Mouse (Mus musculus) spleen, adult 2 months (tissue): ENCODE data around the gene Cryzl2. TPM values are rescaled to one million over a fixed set of nuclear protein-coding genes. Genes with fewer than 3 reads are reported as not detected.

Source experiments
- DNase-seq, 2 experiments: peaks; one replicate each; pipeline versions ENCODE4 v3.0.0 to v3.0.0-alpha.2; 2012 to 2021; ENCODE audit warnings: low spot score in 2 of 2, low read depth in 1 of 2
- H3K27ac ChIP-seq: fragments of 200-500 bp; 2 replicates; pipeline ENCODE4 v1.5.1; 2012; ENCODE audit warnings: low read length, inconsistent platforms; ENCODE audit not compliant: insufficient read depth
- H3K27me3 ChIP-seq: fragments of 200-500 bp; 2 replicates; pipeline ENCODE4 v1.6.1; 2012; ENCODE audit warnings: mild to moderate bottlenecking, moderate library complexity, low read length, inconsistent platforms; ENCODE audit not compliant: control insufficient read depth, insufficient read depth
- H3K36me3 ChIP-seq: fragments of 200-500 bp; 2 replicates; pipeline ENCODE4 v1.6.1; 2012; ENCODE audit warnings: mild to moderate bottlenecking, low read length, inconsistent platforms; ENCODE audit not compliant: control insufficient read depth, insufficient read depth
- H3K4me1 ChIP-seq: fragments of 200-500 bp; 2 replicates; pipeline ENCODE4 v1.6.1; 2011; ENCODE audit warnings: inconsistent platforms; ENCODE audit not compliant: control insufficient read depth, insufficient read depth, insufficient read length
- H3K4me3 ChIP-seq: fragments of 200-500 bp; 2 replicates; pipeline ENCODE4 v1.5.1; 2011; ENCODE audit warnings: mild to moderate bottlenecking, inconsistent platforms; ENCODE audit not compliant: insufficient read depth, insufficient read length; ENCODE audit errors: extremely low read depth
- CTCF ChIP-seq: fragments of 200-500 bp; IDR thresholded peaks from 2 replicates; pipeline ENCODE4 v1.5.1; 2011; ENCODE audit warnings: mild to moderate bottlenecking, inconsistent platforms; ENCODE audit not compliant: insufficient read depth, insufficient read length, insufficient replicate concordance; ENCODE audit errors: extremely low read depth
- POLR2A ChIP-seq: fragments of 200-500 bp; IDR thresholded peaks from 2 replicates; pipeline ENCODE4 v1.6.1; 2011; ENCODE audit warnings: low read depth, low read length, inconsistent platforms
- WGBS: fragments of 180-500 bp; shearing (Covaris S2); methylation state at CpG from one replicate; pipeline ENCODE4 v1.1.7; 2018; 5-methylcytosine and 5-hydroxymethylcytosine counted together
- polyA plus RNA-seq: library from polyadenylated mRNA; depleted of rRNA; stranded (reverse); fragments of >200 nt; gene quantifications from 2 replicates; pipeline ENCODE4 v1.2.3, GENCODE M21; 2012

Gene Cryzl2
- polyA plus RNA-seq, 1 experiment, result 11.1 TPM

DNA sequence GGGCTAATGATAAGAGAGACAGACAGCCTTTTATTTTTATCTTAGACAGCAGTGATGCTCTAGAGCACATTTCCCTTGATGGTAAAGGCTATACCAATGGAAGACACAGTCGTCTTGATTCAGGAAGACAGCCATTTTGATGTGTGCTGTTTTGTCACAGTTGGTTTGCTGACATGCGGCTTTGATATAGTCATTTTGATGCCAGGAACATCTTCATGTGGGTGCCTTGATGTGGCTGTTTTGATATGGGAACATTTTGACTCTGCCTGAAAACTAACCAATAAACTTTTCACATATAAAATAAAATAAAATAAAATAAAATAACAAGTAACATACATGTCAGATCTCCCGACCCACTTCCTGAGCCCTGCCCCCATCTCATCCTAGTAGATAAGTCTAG lies 30.0 kb upstream of the Cryzl2 start:
- no peaks in the 10 kb centered on the region for H3K36me3 ChIP-seq
- no peak overlapping the region for H3K27ac ChIP-seq
- no peaks in the 10 kb centered on the region for H3K4me1 ChIP-seq
- no peak for TF ChIP-seq POLR2A
- no peak for TF ChIP-seq CTCF
- WGBS, result 44% methylated on average over 3 of the region's 3 CpGs
- no peak for DNase-seq
- H3K27me3 ChIP-seq, result no peaks in the 10 kb centered on the region
- no peak overlapping the region for H3K4me3 ChIP-seq

GRCm38 (mm10) chr1:157433316-157433715 lies 25.1 kb upstream of the Cryzl2 start:
- Histone ChIP-seq H3K4me1 (no peaks in the 10 kb centered on the region), H3K27ac (no peak overlapping the region), H3K36me3 (no peaks in the 10 kb centered on the region), H3K27me3 (no peaks in the 10 kb centered on the region), H3K4me3 (no peak overlapping the region)
- WGBS, result 76% methylated on average over 3 of the region's 3 CpGs
- no peak for DNase-seq
- no peak for TF ChIP-seq CTCF
- no peak for TF ChIP-seq POLR2A

GRCm38 (mm10) chr1:157434404-157434803 lies 24.0 kb upstream of the Cryzl2 start:
- WGBS, result 93% methylated on average over 4 of the region's 4 CpGs
- H3K4me3 ChIP-seq, result no peak overlapping the region
- no peaks in the 10 kb centered on the region for H3K27me3 ChIP-seq
- no peak for DNase-seq
- TF ChIP-seq CTCF (no peak), POLR2A (no peak)
- H3K36me3 ChIP-seq, result no peaks in the 10 kb centered on the region
- H3K27ac ChIP-seq, result no peak overlapping the region
- no peaks in the 10 kb centered on the region for H3K4me1 ChIP-seq

- Histone ChIP-seq H3K27ac (no peak overlapping the region), H3K36me3 (no peaks in the 10 kb centered on the region), H3K4me1 (no peaks in the 10 kb centered on the region), H3K4me3 (no peak overlapping the region), H3K27me3 (no peaks in the 10 kb centered on the region)
- no peak for TF ChIP-seq CTCF
- TF ChIP-seq POLR2A, result no peak
- 36% methylated on average over 6 of the region's 6 CpGs for WGBS
- no peak for DNase-seq
Measured at GRCm38 (mm10) chr1:157435926-157436325, 22.5 kb upstream of the Cryzl2 start.

DNA sequence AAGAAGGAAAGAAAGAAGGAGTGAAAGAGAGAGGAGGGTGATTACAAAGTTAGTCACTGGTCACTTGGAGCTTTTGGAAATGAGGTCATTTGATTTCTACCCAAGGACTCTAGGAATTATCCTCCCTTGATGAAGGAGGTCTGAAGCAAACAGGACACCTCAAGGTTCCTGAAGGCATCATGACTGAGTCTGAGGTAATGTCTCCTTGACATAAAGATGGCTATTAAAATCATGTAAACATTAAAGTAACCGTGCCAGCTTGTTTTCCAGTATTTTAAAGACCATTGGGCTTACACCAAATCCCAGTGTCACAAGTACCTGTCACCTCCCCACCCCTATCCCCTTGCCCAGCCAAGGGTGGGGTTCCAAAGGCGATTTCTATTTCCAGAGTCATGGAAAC lies 20.1 kb upstream of the Cryzl2 start:
- H3K27ac ChIP-seq, result no peak overlapping the region
- TF ChIP-seq POLR2A (no peak), CTCF (no peak)
- H3K27me3 ChIP-seq, result no peaks in the 10 kb centered on the region
- WGBS, result 88% methylated on average over 2 of the region's 2 CpGs
- DNase-seq, result no peak
- no peaks in the 10 kb centered on the region for H3K4me1 ChIP-seq
- no peaks in the 10 kb centered on the region for H3K36me3 ChIP-seq
- H3K4me3 ChIP-seq, result no peak overlapping the region

GRCm38 (mm10) chr1:157439101-157439500 lies 19.3 kb upstream of the Cryzl2 start:
- H3K27me3 ChIP-seq, result no peaks in the 10 kb centered on the region
- no peaks in the 10 kb centered on the region for H3K4me1 ChIP-seq
- H3K27ac ChIP-seq, result no peak overlapping the region
- TF ChIP-seq CTCF, result no peak
- TF ChIP-seq POLR2A, result no peak
- H3K4me3 ChIP-seq, result no peak overlapping the region
- H3K36me3 ChIP-seq, result no peaks in the 10 kb centered on the region
- DNase-seq, result no peak
- WGBS, result 89% methylated on average over 4 of the region's 4 CpGs

- no peak overlapping the region for H3K27ac ChIP-seq
- H3K4me1 ChIP-seq, result no peaks in the 10 kb centered on the region
- H3K27me3 ChIP-seq, result no peaks in the 10 kb centered on the region
- no peak for DNase-seq
- no peak for TF ChIP-seq CTCF
- no peak for TF ChIP-seq POLR2A
- H3K36me3 ChIP-seq, result no peaks in the 10 kb centered on the region
- no peak overlapping the region for H3K4me3 ChIP-seq
- WGBS, result 81% methylated on average over 14 of the region's 14 CpGs
Measured at GRCm38 (mm10) chr1:157439973-157440641, 18.3 kb upstream of the Cryzl2 start.
